Mouse (Mus musculus): Measurements from ENCODE around the gene Rnd3.

Rnd3 gene

DNA sequence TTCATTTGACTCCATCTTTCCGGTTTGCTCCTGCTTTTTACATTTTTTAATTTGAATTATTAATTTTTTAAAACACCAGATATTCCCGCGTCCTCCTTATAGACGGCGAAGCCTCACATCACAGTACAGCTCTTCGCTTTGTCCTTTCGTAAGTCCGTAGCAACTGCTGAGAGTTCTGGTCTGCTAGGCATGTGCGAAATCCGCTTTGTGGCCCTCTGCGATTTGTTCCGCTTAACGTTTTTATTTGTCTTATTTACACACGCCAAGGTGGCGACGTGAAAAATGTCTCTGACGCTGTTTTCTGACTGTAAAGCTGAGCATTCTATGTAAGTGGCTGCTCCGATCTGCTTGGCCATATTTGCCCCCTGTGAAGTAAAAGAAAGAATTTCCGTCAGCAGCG is 16.7 kb downstream of the Rnd3 start:
- no peak for DNase-seq (ENCODE audit: extremely low read depth, insufficient read length, low spot score)

DNA sequence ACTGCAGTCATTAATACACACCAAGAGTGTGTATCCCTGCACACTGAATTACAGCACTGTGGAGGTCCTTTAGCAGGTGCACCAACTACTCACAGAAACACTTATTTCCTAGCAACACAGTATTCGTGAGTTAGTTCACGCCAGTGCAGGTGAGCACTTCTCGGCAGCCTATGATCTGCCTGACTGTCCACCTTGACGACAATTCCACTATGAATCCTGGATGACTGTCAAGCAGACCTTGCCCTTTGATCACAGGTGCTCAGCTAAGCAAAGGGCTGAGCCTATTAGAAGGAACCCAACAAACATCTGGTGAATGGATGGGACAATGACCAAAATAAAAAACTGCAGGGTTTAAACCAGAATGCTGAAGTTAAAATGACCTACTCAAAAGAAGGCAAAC is 20.8 kb downstream of the Rnd3 start:
- no peak for DNase-seq (ENCODE audit: extremely low read depth, insufficient read length, low spot score)

DNA sequence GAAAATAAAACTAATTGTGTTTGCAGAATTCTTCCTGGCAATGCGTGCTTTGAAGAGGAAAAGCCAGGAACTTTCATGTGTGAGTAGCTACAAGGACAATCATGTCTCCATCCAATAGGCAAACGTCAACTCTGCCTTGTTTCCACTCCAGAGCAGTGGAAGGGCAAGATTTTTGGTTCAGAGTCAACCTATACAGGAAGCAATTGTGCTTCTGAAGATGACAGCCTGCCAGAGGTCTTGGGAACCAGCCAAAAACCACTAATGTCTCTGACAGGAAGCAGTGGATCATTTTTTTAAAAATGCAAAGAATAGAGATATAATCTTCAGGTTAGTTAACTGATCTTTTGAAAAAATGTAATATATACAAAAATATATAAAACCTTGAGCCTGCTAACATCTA is 38.6 kb downstream of the Rnd3 start:
- no peak for DNase-seq (ENCODE audit: extremely low read depth, insufficient read length, low spot score)

DNA sequence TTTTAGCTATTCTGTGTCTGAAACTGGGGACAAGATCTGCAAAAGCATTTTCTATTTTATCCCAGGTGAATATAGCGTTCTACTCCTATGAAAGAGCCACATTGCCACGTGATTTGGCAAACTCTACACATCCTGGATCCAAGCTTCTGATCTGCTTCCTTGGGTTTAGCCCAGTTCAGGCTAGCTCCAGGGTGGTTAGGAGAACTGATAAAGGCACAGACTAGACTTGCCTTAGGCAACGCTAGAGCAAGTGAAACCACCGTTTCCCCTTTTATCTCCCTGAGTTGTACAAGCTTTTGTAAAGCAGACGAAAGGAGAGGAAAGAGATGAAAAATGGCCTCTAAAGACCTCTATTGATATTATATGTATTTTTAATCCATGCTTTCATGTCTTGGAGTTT is 40.3 kb downstream of the Rnd3 start:
- no peak for DNase-seq (ENCODE audit: extremely low read depth, insufficient read length, low spot score)

DNA sequence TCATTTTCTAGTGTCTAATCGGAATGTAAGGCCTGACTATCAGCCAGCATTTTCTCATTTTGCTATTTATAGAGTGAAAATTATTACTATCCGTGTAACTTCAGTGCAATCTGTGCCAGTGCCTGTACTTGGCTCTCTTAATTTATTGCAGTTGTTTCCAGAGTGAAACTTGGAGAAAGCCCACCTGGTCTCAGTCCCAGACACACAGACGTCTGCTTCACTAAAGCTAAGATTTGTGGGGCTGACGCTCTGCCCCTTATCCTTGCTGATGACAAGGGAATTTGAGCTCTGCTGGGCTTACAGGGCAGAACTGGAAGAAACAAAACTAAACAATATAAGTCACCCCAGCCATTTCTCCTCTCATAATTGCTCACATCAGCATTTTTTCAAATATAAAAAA is 47.7 kb downstream of the Rnd3 start:
- DNase-seq (ENCODE audit: extremely low read depth, insufficient read length, low spot score): no peak

DNA sequence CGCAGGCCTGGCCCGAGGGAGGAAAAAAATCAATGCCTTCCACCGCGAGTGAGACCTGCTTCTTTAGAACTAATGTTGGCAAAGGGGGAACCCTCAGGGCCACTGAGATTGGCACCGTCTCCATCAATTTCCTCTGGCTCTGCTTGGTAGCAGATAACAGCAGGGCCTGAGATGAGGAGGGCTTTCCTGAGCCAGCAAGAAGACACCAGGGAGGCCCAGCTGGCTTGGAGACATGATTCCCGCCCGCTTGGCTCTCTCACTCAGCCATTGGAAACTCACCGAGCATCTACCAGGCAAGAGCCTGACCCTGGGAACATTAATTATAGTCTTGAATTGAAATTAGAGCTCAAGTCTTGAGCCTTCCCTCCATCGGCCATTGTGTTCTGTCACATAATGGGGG is 48.9 kb downstream of the Rnd3 start:
- DNase-seq (ENCODE audit: extremely low read depth, insufficient read length, low spot score): no peak

DNA sequence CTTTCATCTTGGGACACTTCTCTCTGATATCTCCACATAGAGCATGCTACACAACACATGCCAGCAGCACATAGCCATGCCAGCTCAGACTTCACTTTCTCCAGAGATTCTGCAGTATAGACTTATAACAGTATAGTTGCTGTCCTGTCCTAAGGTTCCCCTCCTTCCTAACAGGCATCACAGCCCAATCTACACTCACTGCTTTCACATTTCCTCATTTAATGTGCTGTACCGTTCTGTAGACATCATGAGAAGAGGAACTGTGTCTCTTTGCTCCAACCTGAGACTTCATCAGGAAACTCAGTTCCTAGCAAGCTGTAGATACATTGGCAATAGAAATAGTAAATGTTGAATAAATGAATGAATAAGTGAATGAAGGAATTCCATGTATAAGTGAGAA is 49.7 kb downstream of the Rnd3 start:
- no peak for DNase-seq (ENCODE audit: extremely low read depth, insufficient read length, low spot score)

DNA sequence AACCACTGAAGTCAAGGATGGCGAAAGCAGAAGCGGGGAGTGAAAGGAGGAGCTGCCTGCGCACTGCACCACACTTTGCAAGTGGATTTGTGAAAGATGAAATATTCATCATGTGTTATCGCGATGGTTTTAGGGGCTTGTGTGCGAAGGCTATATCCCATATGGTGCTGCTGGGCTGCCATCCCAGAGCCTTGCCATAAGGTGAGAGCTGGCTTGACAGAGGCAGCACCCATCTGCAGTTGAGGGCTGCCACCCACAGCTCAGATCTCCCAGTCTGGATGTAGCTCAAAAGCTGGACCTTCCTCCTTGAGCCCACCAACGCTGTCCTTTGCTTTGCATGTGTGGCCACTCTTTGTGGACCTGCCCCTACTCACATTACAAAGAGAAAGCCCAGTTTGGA is 58.2 kb downstream of the Rnd3 start:
- no peak for DNase-seq (ENCODE audit: extremely low read depth, insufficient read length, low spot score)

DNA sequence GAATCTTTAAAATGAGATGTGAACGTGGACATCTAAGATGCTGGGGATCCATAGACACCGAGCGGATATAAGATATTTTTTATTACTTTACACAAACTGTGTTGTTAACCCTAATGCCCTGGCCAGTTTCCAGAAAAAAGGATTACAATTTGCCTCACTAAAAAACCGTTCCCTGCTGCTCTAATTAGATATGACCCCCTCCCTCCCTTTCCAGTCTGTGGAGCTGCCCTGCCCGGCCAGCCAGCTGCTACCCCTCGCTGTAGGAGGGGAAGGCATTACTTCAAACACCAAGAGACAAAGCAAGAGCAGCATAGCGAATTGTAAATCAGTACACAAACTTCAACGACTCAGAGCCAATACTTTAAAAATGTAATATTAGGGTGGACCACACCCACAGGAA is 58.9 kb downstream of the Rnd3 start:
- no peak for DNase-seq (ENCODE audit: extremely low read depth, insufficient read length, low spot score)

DNA sequence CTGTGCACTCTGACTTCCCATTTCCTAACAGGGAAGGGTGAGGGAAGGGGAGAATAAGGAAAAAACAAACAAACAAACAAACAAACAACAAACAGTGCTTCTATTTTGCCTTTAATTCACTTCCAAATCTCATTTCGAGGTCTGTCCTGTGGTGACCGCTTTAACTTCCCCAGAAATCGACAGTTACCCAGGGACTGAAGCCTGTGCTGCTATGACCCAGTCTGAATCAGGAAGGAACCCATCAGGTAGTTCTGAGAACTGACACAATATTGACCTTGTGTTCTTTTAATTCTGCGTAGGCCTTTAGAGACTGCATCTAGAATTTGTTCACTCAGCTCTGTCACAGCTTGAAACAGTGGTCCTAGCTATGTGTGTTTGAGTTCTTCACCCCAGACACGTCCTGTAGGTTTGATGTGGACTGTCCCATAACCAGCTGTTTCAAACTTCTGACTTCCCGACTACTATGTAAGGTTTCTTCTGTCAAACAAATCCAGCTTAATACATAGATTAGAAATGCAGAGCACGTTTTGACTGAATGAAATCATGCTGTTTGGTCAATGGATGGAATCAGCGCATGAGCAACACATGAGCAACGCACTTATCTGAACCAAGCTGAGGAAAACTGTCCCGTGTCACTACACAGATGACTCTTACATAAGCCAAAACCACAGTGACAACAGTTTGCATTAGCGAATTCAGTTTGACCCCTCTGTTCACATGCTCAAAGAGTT is 59.9 kb downstream of the Rnd3 start:
- no peak for DNase-seq (ENCODE audit: extremely low read depth, insufficient read length, low spot score)

DNA sequence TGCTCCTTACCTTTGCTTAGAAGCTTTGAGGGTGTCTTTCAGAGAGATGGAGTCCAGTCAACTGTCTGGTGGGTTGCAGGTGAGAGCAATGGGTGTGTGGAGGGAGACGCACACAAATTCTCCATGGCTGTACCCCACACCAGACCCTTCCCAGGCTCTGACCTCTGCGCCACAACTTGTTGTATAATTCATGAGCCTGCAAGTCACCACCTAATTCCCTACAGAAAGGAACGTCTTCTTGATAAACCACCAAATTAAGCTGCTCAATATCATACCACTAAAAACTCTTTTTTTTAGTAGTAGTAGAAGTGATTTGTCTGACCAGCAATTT is 60.8 kb downstream of the Rnd3 start:
- DNase-seq (ENCODE audit: extremely low read depth, insufficient read length, low spot score): no peak

DNA sequence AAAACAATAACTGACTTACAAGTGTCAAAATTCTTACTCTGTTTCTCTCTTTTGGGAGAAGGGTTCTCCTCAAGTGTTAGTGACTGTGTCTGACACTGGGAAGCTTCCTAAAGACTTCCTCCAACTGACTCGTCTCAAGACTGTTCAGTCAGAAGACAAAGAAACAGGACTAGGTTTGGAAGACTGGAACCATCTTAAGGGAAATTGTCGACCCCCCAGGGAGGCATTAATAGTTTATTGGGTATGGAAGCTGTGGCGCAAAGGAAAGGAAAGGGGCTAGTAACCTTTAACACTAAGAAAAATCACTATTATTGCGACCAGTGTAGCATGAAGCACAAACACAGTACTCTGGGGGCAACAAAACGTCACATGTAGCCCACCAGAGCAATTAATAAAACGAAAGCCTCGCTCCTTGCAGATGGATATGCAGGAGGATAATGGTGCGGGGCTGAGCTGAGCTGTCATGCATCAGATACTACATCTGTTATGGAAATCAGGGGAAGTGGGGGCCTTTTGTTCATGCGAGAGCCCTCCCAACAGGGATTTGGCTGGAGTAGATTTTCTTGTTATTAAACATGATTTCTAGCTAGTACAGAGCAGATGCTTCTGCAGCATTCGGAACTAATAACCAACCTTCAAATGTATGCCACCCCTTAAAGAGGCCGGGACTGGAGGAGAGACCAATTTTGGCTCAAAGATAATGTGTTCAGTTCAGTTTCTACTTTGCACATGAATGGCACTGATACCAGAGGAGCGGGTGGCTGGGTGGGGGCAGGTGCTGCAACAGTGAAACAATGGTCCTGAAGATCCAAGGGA is 61.4 kb downstream of the Rnd3 start:
- no peak for DNase-seq (ENCODE audit: extremely low read depth, insufficient read length, low spot score)

DNA sequence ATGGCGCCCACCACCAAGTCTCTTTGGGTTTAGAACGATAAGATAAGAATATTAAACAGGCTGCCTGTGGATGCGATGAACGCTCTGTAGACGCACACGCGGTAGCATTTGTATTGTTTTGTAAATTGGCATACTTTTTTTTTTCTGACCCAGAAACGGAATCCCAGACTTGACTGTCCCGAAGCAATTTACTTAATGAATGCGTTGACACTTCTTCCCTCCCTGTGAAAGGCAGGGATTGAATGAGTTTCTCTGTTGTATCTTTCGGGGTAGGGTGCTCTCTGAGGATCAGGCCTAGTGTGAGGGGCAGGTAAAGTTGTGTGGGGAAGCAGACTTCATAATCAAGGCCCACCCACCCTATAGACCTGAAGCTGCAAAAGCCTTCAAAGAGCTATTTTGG is 63.8 kb downstream of the Rnd3 start:
- DNase-seq (ENCODE audit: extremely low read depth, insufficient read length, low spot score): no peak

DNA sequence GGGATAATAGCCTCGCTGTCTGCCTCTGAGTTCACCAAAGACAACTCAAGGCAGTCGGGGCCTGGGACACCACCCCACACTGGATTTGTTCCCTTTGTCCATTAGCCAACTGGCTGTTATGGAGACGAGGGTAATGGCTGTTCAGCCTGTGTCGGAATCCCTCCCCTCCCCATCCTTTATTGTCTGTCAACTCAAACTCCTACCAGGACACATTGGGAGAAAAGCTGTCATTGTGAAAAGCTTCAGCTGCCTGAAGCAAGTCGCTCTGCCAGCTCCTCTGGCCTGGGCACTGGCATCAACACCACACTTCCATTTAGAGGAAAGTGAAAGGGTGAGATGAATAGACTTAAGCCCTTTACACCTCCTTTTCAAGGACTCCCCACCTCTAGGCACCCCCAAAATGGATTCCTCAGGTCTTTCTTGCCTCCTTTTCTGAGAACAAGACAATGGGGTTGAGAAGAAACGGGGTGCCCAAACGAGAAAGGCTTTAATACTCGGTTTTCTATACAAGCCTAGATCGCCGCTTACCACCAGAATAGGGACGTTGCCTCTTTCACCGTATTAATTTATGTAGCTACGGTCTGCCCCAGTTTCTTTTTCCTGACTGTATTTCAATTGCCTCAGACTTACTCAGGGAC is 66.1 kb downstream of the Rnd3 start:
- DNase-seq (ENCODE audit: extremely low read depth, insufficient read length, low spot score): no peak
